Mouse (Mus musculus) hindbrain, embryonic 11.5 days (tissue): ENCODE results near the gene Olfr960. TPM values are rescaled to one million over a fixed set of nuclear protein-coding genes. Genes with fewer than 3 reads are reported as not detected.

Experiments
- ATAC-seq: fragments of 200-750 bp; cut with Nextera tagmentation; 2 replicates; pipeline ENCODE4 v1.8.0; 2017; ENCODE audit warnings: mild to moderate bottlenecking, moderate TSS enrichment, moderate library complexity; ENCODE audit not compliant: low FRiP score
- DNase-seq: peaks from one replicate; pipeline ENCODE4 v3.0.0-alpha.2; 2015; ENCODE audit warnings: low spot score
- H3K27ac ChIP-seq: fragments of 300-500 bp; sonication (generic); 2 replicates; pipeline ENCODE4 v1.5.1; 2014; ENCODE audit warnings: mild to moderate bottlenecking, low read depth, low read length
- H3K27me3 ChIP-seq: fragments of 300-500 bp; sonication (generic); 2 replicates; pipeline ENCODE4 v1.6.1; 2014; ENCODE audit warnings: mild to moderate bottlenecking, low read length, moderate library complexity, mixed read lengths; ENCODE audit not compliant: control insufficient read depth, insufficient read depth
- H3K36me3 ChIP-seq: fragments of 300-500 bp; sonication (generic); 2 replicates; pipeline ENCODE4 v1.6.1; 2014; ENCODE audit warnings: mild to moderate bottlenecking, low read length, moderate library complexity, mixed read lengths; ENCODE audit not compliant: control insufficient read depth, insufficient read depth
- H3K4me1 ChIP-seq: fragments of 300-500 bp; sonication (generic); replicated peaks from 2 replicates; pipeline ENCODE4 v1.6.1; 2014; ENCODE audit warnings: low read length, mixed read lengths; ENCODE audit not compliant: control insufficient read depth, insufficient read depth
- H3K4me2 ChIP-seq: fragments of 300-500 bp; sonication (generic); replicated peaks from 2 replicates; pipeline ENCODE4 v1.6.1; 2014; ENCODE audit warnings: mild to moderate bottlenecking, low read depth, low read length
- H3K4me3 ChIP-seq: fragments of 300-500 bp; sonication (generic); 2 replicates; pipeline ENCODE4 v1.5.1; 2014; ENCODE audit warnings: low read depth, low read length
- H3K9ac ChIP-seq: fragments of 300-500 bp; sonication (generic); 2 replicates; pipeline ENCODE4 v1.6.1; 2014; ENCODE audit warnings: low read depth, low read length
- H3K9me3 ChIP-seq: fragments of 300-500 bp; sonication (generic); 2 replicates; pipeline ENCODE4 v1.6.1; 2016; ENCODE audit warnings: low read length; ENCODE audit not compliant: control insufficient read depth
- WGBS: fragments of 180-500 bp; shearing (Covaris S2); extraction: QIAGEN DNeasy Blood & Tissue Kit; methylation state at CpG from one replicate; pipeline ENCODE4 v1.1.7; 2014; 5-methylcytosine and 5-hydroxymethylcytosine counted together
- polyA plus RNA-seq: library from polyadenylated mRNA; unstranded; fragments of >200 nt; fragmentation: Nextera tagmentation; extraction: Ambion mirVana; gene quantifications from 2 replicates; pipeline ENCODE4 v1.2.1, GENCODE M21; 2014

The Olfr960 gene
- polyA plus RNA-seq, 1 experiment from 2014 or later, result not detected

GRCm38 (mm10) chr9:39669723-39670122, 48.5 kb downstream of the Olfr960 start:
- ATAC-seq (no peak), DNase-seq (no peak)
- Histone ChIP-seq H3K36me3 (no peaks in the 10 kb centered on the region), H3K4me2 (no peak overlapping the region), H3K27me3 (no peaks in the 10 kb centered on the region), H3K4me3 (no peak overlapping the region), H3K27ac (no peak overlapping the region), H3K9me3 (no peaks in the 10 kb centered on the region), H3K4me1 (no peaks in the 10 kb centered on the region), H3K9ac (no peak overlapping the region)
- 80% methylated on average over 2 of the region's 2 CpGs for WGBS

Other genes starting within 250 kb of the Olfr960 start
- gene Olfr951, start 234.0 kb upstream of the Olfr960 start, polyA plus RNA-seq, result not detected in 2 replicates
- gene Olfr952, start 194.2 kb upstream of the Olfr960 start, polyA plus RNA-seq, result not detected in 2 replicates
- gene Olfr954, start 164.7 kb upstream of the Olfr960 start, polyA plus RNA-seq, result not detected in 2 replicates
- gene Olfr955, start 149.4 kb upstream of the Olfr960 start, polyA plus RNA-seq, result not detected in 2 replicates
- not detected in 2 replicates for gene Olfr44, start 127.4 kb upstream of the Olfr960 start, polyA plus RNA-seq
- gene Olfr957, start 105.6 kb upstream of the Olfr960 start, polyA plus RNA-seq, result not detected in 2 replicates
- gene Olfr958, start 67.3 kb upstream of the Olfr960 start, polyA plus RNA-seq, result not detected in 2 replicates
- gene Olfr959, start 45.8 kb upstream of the Olfr960 start, polyA plus RNA-seq, result not detected in 2 replicates
- gene AW551984, start 17.0 kb upstream of the Olfr960 start, polyA plus RNA-seq, result 15.9 and 19.0 TPM in 2 replicates
- gene Olfr148, start 10.7 kb upstream of the Olfr960 start, polyA plus RNA-seq, result not detected in 2 replicates
- gene Olfr961, start 23.7 kb downstream of the Olfr960 start, polyA plus RNA-seq, result not detected in 2 replicates
- gene Olfr963, start 45.8 kb downstream of the Olfr960 start, polyA plus RNA-seq, result not detected in 2 replicates
- gene Olfr149, start 85.7 kb downstream of the Olfr960 start, polyA plus RNA-seq, result not detected in 2 replicates
- gene Olfr965, start 90.0 kb downstream of the Olfr960 start, polyA plus RNA-seq, result not detected in 2 replicates
- gene Olfr150, start 109.6 kb downstream of the Olfr960 start, polyA plus RNA-seq, result not detected in 2 replicates
- gene Olfr967, start 124.9 kb downstream of the Olfr960 start, polyA plus RNA-seq, result not detected in 2 replicates
- gene Olfr968, start 161.9 kb downstream of the Olfr960 start, polyA plus RNA-seq, result not detected in 2 replicates
- not detected in 2 replicates for gene Olfr969, start 169.6 kb downstream of the Olfr960 start, polyA plus RNA-seq
- not detected in 2 replicates for gene Olfr970, start 187.5 kb downstream of the Olfr960 start, polyA plus RNA-seq
- not detected in 2 replicates for gene Olfr971, start 215.5 kb downstream of the Olfr960 start, polyA plus RNA-seq
- gene Olfr972, start 245.0 kb downstream of the Olfr960 start, polyA plus RNA-seq, result not detected in 2 replicates